Mouse (Mus musculus) forebrain, embryonic 11.5 days (tissue): Measurements from ENCODE around the gene Prox1. TPM values are rescaled to one million over a fixed set of nuclear protein-coding genes. Genes with fewer than 3 reads are reported as not detected.

Experiments
- ATAC-seq: fragments of 200-750 bp; cut with Nextera tagmentation; replicated peaks from 2 replicates; pipeline ENCODE4 v1.8.0; 2017; ENCODE audit warnings: moderate TSS enrichment; ENCODE audit not compliant: low FRiP score
- DNase-seq: peaks from one replicate; pipeline ENCODE4 v3.0.0-alpha.2; 2017; ENCODE audit warnings: low spot score
- H3K27ac ChIP-seq: fragments of 300-500 bp; sonication (generic); 2 replicates; pipeline ENCODE4 v1.5.1; 2014; ENCODE audit warnings: low read depth, low read length
- H3K27me3 ChIP-seq: fragments of 300-500 bp; sonication (generic); 2 replicates; pipeline ENCODE4 v1.6.1; 2014; ENCODE audit warnings: mild to moderate bottlenecking, low read length, mixed read lengths; ENCODE audit not compliant: control insufficient read depth, insufficient read depth
- H3K36me3 ChIP-seq: fragments of 300-500 bp; sonication (generic); 2 replicates; pipeline ENCODE4 v1.6.1; 2014; ENCODE audit warnings: mild to moderate bottlenecking, low read length, moderate library complexity, mixed read lengths; ENCODE audit not compliant: control insufficient read depth, insufficient read depth
- H3K4me1 ChIP-seq: fragments of 300-500 bp; sonication (generic); replicated peaks from 2 replicates; pipeline ENCODE4 v1.6.1; 2014; ENCODE audit warnings: low read length, mixed read lengths; ENCODE audit not compliant: control insufficient read depth, insufficient read depth
- H3K4me2 ChIP-seq: fragments of 300-500 bp; sonication (generic); 2 replicates; pipeline ENCODE4 v1.6.1; 2014; ENCODE audit warnings: low read depth, mild to moderate bottlenecking, low read length, moderate library complexity, mixed read lengths; ENCODE audit not compliant: severe bottlenecking
- H3K4me3 ChIP-seq: fragments of 300-500 bp; sonication (generic); 2 replicates; pipeline ENCODE4 v1.5.1; 2014; ENCODE audit warnings: low read depth, low read length
- H3K9ac ChIP-seq: fragments of 300-500 bp; sonication (generic); 2 replicates; pipeline ENCODE4 v1.6.1; 2014; ENCODE audit warnings: low read length
- H3K9me3 ChIP-seq: fragments of 300-500 bp; sonication (generic); 2 replicates; pipeline ENCODE4 v1.6.1; 2016; ENCODE audit warnings: low read length, mixed read lengths; ENCODE audit not compliant: control insufficient read depth
- WGBS: fragments of 180-500 bp; shearing (Covaris S2); extraction: QIAGEN DNeasy Blood & Tissue Kit; methylation state at CpG from one replicate; pipeline ENCODE4 v1.1.7; 2014; 5-methylcytosine and 5-hydroxymethylcytosine counted together
- polyA plus RNA-seq: library from polyadenylated mRNA; unstranded; fragments of >200 nt; fragmentation: Nextera tagmentation; extraction: Ambion mirVana; gene quantifications from 2 replicates; pipeline ENCODE4 v1.2.1, GENCODE M21; 2014

Prox1 gene
- polyA plus RNA-seq, 1 experiment from 2014 or later = 8.5 TPM

DNA sequence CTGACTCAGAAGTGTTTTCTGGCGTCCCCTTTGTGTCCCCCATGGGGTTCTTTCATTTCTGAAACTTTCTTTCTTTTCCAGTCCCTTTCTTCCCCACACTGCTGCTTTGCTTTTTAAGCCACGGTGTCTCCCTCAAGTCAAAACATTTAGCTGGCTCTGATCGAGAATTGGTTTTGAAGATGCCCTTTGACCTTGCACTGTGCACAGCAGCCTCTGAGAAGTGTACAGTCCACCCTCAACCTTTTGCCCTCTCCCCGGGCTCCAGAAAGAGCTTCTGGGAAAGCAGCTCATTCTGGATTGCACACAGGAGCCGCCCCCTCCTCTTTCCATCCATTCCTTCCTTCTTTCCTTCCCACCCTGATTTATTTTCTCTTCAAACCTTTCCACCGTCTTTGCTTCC is 10.3 kb upstream of the Prox1 start:
- Histone ChIP-seq H3K4me3 (no peak overlapping the region), H3K9me3 (no peaks in the 10 kb centered on the region), H3K4me1 (no peaks in the 10 kb centered on the region), H3K9ac (no peak overlapping the region), H3K27me3 (peaks cover 4% of the 10 kb centered on the region; the same call in 1 of the 2 replicates), H3K27ac (no peak overlapping the region), H3K36me3 (no peaks in the 10 kb centered on the region), H3K4me2 (no peak overlapping the region)
- DNase-seq = no peak
- WGBS = 34% methylated on average over 6 of the region's 6 CpGs
- ATAC-seq = no peak

DNA sequence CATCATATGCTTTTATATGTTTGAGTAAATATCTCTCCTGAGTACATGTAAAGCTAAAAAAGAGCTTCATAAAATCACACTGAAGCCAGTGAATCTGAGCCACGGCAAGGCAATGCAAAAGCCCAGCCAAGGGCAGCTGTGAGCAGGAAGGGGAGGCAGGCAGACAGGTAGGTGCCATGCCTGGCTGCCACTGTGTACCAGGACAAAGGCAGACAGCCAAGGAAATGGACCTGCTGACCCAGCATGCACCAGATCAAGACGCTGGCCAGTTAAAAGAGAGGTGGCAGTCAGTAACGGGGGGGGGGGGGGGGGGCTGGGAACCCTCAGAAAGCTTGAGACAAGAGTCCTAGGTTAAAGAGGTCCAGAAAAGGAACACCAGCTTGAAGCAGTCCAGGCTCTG is 6.4 kb upstream of the Prox1 start:
- Histone ChIP-seq H3K4me2 (no peak overlapping the region), H3K27me3 (peaks cover 30% of the 10 kb centered on the region), H3K9me3 (no peaks in the 10 kb centered on the region), H3K4me3 (no peak overlapping the region), H3K9ac (no peak overlapping the region), H3K36me3 (no peaks in the 10 kb centered on the region), H3K4me1 (peaks cover 12% of the 10 kb centered on the region), H3K27ac (no peak overlapping the region)
- 20% methylated on average over 3 of the region's 3 CpGs for WGBS
- ATAC-seq (no peak), DNase-seq (no peak)

DNA sequence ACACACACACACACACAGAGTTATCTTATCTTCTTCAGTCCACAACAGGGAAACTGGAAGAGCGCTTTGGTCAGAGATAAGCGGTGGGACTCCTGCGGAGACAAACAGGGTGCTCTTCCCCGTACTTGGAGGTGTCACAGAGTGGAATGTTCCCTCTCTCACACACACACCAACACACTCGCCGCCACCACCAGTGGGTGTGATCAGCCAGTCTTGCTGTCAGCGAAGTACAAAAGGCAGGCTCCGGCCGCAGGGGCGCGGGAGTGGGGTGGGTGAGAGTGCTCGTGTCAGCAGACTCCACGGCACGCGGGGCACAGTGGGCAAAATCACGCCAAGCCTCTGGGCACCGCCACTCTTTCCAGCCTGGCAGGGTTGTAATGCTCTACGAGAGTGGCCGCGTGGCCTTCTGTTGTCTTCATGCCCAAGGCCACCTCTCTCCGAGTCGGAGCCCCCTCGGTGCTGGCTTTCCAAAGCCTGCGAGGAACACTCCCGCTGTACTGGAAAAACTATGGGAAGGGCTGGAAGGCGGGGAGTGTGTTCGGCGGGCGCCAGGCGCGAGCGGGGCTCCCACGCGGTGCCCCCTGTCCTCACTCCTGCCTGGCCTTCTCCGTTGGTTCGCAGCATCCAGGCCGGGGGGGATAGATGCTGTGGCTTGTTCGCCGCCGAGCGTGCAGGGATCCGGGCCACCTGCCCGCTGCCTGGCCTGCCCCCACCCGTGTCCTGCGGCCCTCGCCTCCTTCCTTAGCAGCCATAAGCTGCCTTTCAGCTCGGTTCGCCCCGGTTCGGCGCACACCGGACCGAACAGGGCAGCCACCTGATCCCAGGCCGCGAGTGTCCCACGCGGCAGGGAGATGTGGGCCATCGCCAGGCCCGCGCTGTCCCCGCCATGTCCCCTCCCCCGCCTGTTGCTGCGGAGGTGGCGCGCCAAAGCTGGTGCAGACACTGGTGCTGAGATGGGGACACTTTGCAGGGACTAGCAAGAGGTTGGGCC is 4.5 kb upstream of the Prox1 start:
- Histone ChIP-seq H3K9me3 (no peaks in the 10 kb centered on the region), H3K27ac (no peak overlapping the region), H3K4me2 (peak overlapping the region; percentile 71), H3K4me1 (peaks cover 12% of the 10 kb centered on the region), H3K4me3 (peak overlapping the region; percentile 29), H3K27me3 (peaks cover 37% of the 10 kb centered on the region), H3K36me3 (no peaks in the 10 kb centered on the region), H3K9ac (peak overlapping the region; percentile 45)
- DNase-seq (peak; percentile 69), ATAC-seq (peak; percentile 19)
- 1% methylated on average over 65 of the region's 65 CpGs for WGBS

DNA sequence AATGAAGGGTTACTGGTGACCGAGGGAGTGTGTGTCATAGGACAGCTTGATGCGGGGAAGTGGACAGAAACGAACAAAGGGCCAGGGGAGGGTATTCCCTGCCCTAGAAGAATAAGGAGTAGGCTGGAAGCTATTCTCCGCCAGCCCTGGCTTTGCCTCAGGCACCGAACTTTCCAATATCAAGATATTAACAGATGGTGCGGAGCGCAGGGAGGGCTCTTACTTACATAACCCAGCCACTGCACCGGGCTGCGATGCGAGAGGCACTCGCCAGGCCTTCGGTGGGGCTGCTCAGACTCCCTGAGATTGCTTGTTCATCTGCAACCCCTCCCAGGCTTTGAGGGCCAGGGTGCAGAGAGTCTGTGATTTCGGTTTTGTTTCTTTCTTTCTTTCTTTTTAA is 3.7 kb upstream of the Prox1 start:
- Histone ChIP-seq H3K4me1 (peaks cover 14% of the 10 kb centered on the region), H3K4me3 (0 out of 2 replicates have a peak overlapping the region, but pooled peaks have one; percentile 3), H3K4me2 (peak overlapping the region; percentile 29; the same call in 1 of the 2 replicates), H3K27me3 (peaks cover 37% of the 10 kb centered on the region), H3K9me3 (no peaks in the 10 kb centered on the region), H3K36me3 (no peaks in the 10 kb centered on the region), H3K27ac (no peak overlapping the region), H3K9ac (no peak overlapping the region)
- DNase-seq (peak; percentile 72), ATAC-seq (no peak)
- 1% methylated on average over 13 of the region's 13 CpGs for WGBS

DNA sequence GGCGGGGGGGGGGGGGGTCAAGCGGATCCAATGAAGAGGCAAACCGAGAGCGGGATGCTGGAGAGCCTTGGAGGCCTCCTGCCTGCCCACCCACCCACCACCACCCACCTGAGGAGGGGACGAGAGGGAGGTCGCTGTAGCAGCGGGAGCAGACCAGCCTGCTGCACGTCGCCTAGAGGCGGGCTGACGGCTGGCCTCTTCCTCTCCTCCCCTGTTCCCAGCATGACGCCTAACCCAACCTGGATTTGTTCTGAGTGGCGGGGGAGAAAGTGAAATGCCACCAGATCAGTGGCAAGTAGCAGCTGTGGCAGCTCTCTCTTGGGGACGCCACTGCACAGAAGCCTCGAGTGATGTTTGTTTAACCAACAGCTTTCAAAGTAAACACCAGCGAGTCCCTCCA is 3.1 kb upstream of the Prox1 start:
- Histone ChIP-seq H3K9ac (no peak overlapping the region), H3K36me3 (no peaks in the 10 kb centered on the region), H3K27ac (no peak overlapping the region), H3K27me3 (peaks cover 37% of the 10 kb centered on the region), H3K9me3 (no peaks in the 10 kb centered on the region), H3K4me3 (no peak overlapping the region), H3K4me2 (no peak overlapping the region), H3K4me1 (peaks cover 14% of the 10 kb centered on the region)
- ATAC-seq (no peak), DNase-seq (peak; percentile 69)
- under 1% methylated on average over 14 of the region's 16 CpGs for WGBS

DNA sequence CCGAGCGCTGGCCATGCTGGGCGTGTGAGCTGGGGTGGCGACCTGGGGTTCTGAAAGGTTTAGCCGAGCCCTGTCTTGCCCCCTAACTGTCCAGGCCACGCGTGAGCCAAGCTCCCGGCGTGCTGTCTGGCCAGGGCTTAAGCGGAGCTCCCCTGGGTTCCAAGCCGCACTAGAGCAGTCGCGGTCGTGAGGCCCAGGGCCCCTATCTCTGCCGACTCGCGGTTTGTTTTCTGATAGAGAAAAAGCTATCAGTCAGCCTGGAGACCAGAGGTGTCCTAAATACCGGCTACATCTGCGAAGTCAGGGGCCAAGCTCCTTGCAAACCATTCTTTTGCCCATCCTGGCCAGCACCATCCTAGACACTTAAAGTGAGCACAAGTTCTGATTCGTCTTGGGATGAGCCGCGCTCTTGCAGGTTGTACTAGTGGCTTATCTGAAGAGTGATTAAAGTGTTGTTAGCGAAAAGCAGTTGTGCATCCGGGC is 2.5 kb upstream of the Prox1 start:
- WGBS = under 1% methylated on average over 24 of the region's 24 CpGs
- Histone ChIP-seq H3K4me1 (peaks cover 16% of the 10 kb centered on the region), H3K27ac (no peak overlapping the region), H3K4me3 (no peak overlapping the region), H3K9ac (no peak overlapping the region), H3K36me3 (no peaks in the 10 kb centered on the region), H3K9me3 (no peaks in the 10 kb centered on the region), H3K27me3 (peaks cover 39% of the 10 kb centered on the region), H3K4me2 (peak overlapping the region; percentile 26; the same call in 1 of the 2 replicates)
- DNase-seq (peak; percentile 68), ATAC-seq (no peak)

DNA sequence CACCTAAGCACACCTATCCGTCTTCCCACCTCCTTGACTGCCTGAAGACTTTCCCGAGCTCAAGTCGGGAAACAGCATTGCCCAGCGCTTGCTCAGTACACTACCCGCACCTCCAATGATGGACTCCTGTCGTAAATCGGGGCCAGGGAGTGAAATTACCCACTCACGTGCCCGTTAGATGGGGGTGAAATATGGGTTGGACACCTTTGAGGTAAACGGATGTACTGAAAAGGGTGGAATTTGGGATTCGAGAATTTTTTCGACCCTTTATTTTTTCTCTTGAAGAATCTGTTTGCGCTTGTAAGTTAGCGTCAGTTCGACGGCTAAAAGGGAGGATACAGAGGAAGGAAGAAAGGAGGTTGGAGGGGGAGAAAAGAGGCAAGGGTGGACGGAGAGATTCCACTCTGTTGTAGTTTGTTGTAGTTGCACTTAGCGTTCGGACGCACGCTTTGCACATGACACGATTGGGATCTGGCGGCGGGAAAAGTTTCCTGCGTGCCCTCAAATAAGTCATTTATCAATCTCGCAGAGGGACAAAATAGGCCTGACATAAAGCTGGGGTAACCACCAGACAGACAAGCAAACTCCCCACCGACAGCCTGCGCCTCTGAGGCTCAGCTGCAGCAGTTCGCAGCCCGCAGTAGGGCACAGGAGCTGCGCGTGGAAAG is 1.9 kb upstream of the Prox1 start:
- H3K4me1 ChIP-seq = peaks cover 16% of the 10 kb centered on the region
- peak overlapping the region; percentile 26; the same call in 1 of the 2 replicates for H3K4me2 ChIP-seq
- no peak overlapping the region for H3K9ac ChIP-seq
- ATAC-seq (no peak), DNase-seq (no peak)
- no peak overlapping the region for H3K27ac ChIP-seq
- 2% methylated on average over 32 of the region's 32 CpGs for WGBS
- H3K36me3 ChIP-seq = no peaks in the 10 kb centered on the region
- H3K4me3 ChIP-seq = peak overlapping the region; percentile 7; the same call in 1 of the 2 replicates
- peaks cover 39% of the 10 kb centered on the region for H3K27me3 ChIP-seq
- no peaks in the 10 kb centered on the region for H3K9me3 ChIP-seq

DNA sequence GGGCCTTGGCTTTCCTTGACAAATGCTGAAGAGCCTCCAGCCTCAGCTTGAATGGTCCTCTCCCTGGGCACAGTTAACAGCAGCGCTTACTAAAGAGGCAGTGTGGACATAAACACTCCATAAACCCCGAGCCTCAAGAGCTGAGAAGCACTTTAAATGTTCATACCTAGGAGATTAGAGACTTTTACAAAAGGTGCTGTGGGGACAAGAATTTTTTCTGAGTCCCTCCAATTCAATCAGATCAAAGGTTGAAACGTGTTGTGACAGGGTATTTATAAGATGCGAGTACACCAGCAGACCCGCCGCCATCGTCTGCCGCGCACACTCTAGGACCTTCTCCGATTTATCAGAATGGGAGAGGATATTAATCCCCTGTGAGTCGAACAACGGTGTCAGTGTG is 1.2 kb upstream of the Prox1 start:
- 0 out of 2 replicates have a peak overlapping the region, but pooled peaks have one; percentile 7 for H3K4me3 ChIP-seq
- no peak overlapping the region for H3K9ac ChIP-seq
- WGBS = under 1% methylated on average over 12 of the region's 12 CpGs
- no peaks in the 10 kb centered on the region for H3K36me3 ChIP-seq
- H3K4me1 ChIP-seq = peaks cover 16% of the 10 kb centered on the region
- ATAC-seq = no peak
- H3K4me2 ChIP-seq = peak overlapping the region; percentile 21; the same call in 1 of the 2 replicates
- peaks cover 39% of the 10 kb centered on the region for H3K27me3 ChIP-seq
- no peak for DNase-seq
- H3K9me3 ChIP-seq = no peaks in the 10 kb centered on the region
- H3K27ac ChIP-seq = no peak overlapping the region
